Mouse (Mus musculus) heart, postnatal 36 days (tissue): Measurements from ENCODE around the gene C1qtnf1. TPM values are rescaled to one million over a fixed set of nuclear protein-coding genes. Genes with fewer than 3 reads are reported as not detected.
"Not testable (repeated sequence)": the region's sequence is repeated elsewhere in the genome, so short reads cannot be mapped to it uniquely, and the experiment has no call there.

Source experiments
- DNase-seq, 2 experiments: peaks; one replicate each; pipeline ENCODE4 v3.0.0; 2021 to 2022
- intact Hi-C: fragments of 180-260 bp; cut with DNase I; formaldehyde crosslinking; loops from one replicate; pipeline ENCODE4 v1.15.1; 2025
- total RNA-seq, 2 experiments: library from RNA; stranded (reverse); gene quantifications; 2 replicates each; pipeline ENCODE4 v1.2.3; 2021

C1qtnf1 gene
- 10 to 100 TPM; 19.8 to 24.5 TPM for total RNA-seq

GRCm38 (mm10) chr11:118427986-118428385 lies at the start of gene C1qtnf1:
C1qtnf1 (plus strand) TSS chr11:118428203.
- DNase-seq, result no peak
- intact Hi-C loops, result no loop called here

GRCm38 (mm10) chr11:118378656-118379055 lies 49.3 kb upstream of the C1qtnf1 start:
- intact Hi-C loops, result loop anchor here (1.0 to 2.0 kb wide), 2 partner anchors 61 to 294 kb away; no protein-coding TSS in a partner anchor
- DNase-seq, result no peak

- DNase-seq, result peak; percentile 87 to 91
- intact Hi-C loops, result loop anchor here (1.0 to 2.0 kb wide), 2 partner anchors 62 to 295 kb away; no protein-coding TSS in a partner anchor
Observed at GRCm38 (mm10) chr11:118379251-118380009, 48.6 kb upstream of the C1qtnf1 start.

- DNase-seq, intact Hi-C loops: not testable (repeated sequence)
Observed at GRCm38 (mm10) chr11:118387816-118388215, 40.2 kb upstream of the C1qtnf1 start.

- DNase-seq, result no peak
- intact Hi-C loops, result no loop called here
Observed at GRCm38 (mm10) chr11:118393991-118394390, 34.0 kb upstream of the C1qtnf1 start.

GRCm38 (mm10) chr11:118394538-118394937 lies 33.5 kb upstream of the C1qtnf1 start:
- DNase-seq, result no peak

GRCm38 (mm10) chr11:118397806-118398530 lies 30.0 kb upstream of the C1qtnf1 start:
- intact Hi-C loops, result no loop called here
- no peak for DNase-seq

More at GRCm38 (mm10) chr11:118394538-118394937, 33.5 kb upstream of the C1qtnf1 start:
- intact Hi-C loops, result no loop called here

- DNase-seq, result no peak
- intact Hi-C loops, result no loop called here
Observed at GRCm38 (mm10) chr11:118399891-118400565, 28.0 kb upstream of the C1qtnf1 start.

GRCm38 (mm10) chr11:118400566-118400936 lies 27.5 kb upstream of the C1qtnf1 start:
- intact Hi-C loops, result no loop called here
- DNase-seq, result peak; percentile 43 to 45

GRCm38 (mm10) chr11:118401195-118401594 lies 26.8 kb upstream of the C1qtnf1 start:
- intact Hi-C loops, result no loop called here

GRCm38 (mm10) chr11:118401760-118402280 lies 26.2 kb upstream of the C1qtnf1 start, which contains the start of gene Lgals3bp:
Lgals3bp (minus strand) TSS chr11:118402092.
- DNase-seq, result peak; percentile 65 to 71
- intact Hi-C loops, result no loop called here

More at GRCm38 (mm10) chr11:118401195-118401594, 26.8 kb upstream of the C1qtnf1 start:
- no peak for DNase-seq

- no peak for DNase-seq
- intact Hi-C loops, result no loop called here
Observed at GRCm38 (mm10) chr11:118403183-118403582, 24.8 kb upstream of the C1qtnf1 start.

GRCm38 (mm10) chr11:118403951-118404899 lies 23.8 kb upstream of the C1qtnf1 start:
- no peak for DNase-seq
- intact Hi-C loops, result no loop called here

- DNase-seq, result no peak
- intact Hi-C loops, result no loop called here
Observed at GRCm38 (mm10) chr11:118405311-118405710, 22.7 kb upstream of the C1qtnf1 start.

GRCm38 (mm10) chr11:118406521-118406920 lies 21.5 kb upstream of the C1qtnf1 start:
- intact Hi-C loops, result no loop called here
- no peak for DNase-seq

- intact Hi-C loops, result no loop called here
Observed at GRCm38 (mm10) chr11:118407318-118407910, 20.6 kb upstream of the C1qtnf1 start.

GRCm38 (mm10) chr11:118408051-118408740 lies 19.8 kb upstream of the C1qtnf1 start:
- DNase-seq, result no peak
- intact Hi-C loops, result no loop called here

More at GRCm38 (mm10) chr11:118407318-118407910, 20.6 kb upstream of the C1qtnf1 start:
- peak in 1 of 2 experiments; percentile 64 for DNase-seq
